Mouse (Mus musculus): ENCODE measurements around the gene Sox1. TPM values are rescaled to one million over a fixed set of nuclear protein-coding genes. Genes with fewer than 3 reads are reported as not detected.

The Sox1 gene
- polyA plus RNA-seq, 1 experiment = not detected

DNA sequence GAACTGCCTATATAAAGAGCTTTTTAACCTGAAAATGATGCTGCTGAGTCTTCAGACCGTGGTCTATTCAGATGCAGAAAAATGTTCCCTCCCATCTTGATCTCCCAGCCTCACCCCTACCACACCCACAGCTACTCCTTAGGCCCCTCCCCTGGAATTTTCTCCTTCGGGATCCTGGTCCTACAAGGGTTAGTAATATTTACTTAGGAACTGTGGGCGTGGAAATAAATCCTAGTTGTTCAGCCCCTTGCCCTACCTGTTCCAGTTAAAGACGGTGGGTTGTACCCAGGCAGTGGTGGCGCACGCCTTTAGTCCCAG, 36.6 kb downstream of the Sox1 start:
- H3K4me1 ChIP-seq (ENCODE audit: control insufficient read depth, insufficient read depth, low read length) = no peaks in the 10 kb centered on the region
- no peak overlapping the region for H3K4me3 ChIP-seq (ENCODE audit: insufficient read depth, low read length)
- TF ChIP-seq CTCF (IDR thresholded peaks at IDR 0.05; ENCODE audit: low read depth, low read length) (no peak), POLR2A (IDR thresholded peaks at IDR 0.05; ENCODE audit: borderline replicate concordance, low read depth, low read length) (no peak)
- no peak overlapping the region for H3K27ac ChIP-seq (ENCODE audit: insufficient read depth, low read depth, low read length)

DNA sequence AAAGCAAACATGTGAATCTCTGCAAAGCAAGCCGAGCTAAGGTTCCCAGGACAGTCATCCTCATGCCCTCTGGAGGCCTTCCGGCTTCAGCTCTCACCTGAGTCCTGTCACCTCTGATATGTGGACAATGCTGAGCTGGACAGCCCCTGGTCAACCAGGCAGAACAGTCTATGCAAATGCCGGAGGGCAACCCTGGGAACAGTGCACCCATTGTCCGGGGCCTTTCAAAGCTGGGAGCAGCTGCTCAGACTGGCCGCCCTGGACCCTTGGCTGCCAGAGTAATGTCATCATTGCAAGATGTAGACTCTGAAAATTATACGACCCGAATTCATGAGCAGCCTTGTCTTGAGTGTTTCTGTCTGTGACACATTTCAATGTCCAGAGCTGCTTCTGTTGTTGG, 37.5 kb downstream of the Sox1 start:
- TF ChIP-seq POLR2A (IDR thresholded peaks at IDR 0.05; ENCODE audit: borderline replicate concordance, low read depth, low read length) = no peak
- no peak for TF ChIP-seq CTCF (IDR thresholded peaks at IDR 0.05; ENCODE audit: low read depth, low read length)
- no peak overlapping the region for H3K27ac ChIP-seq (ENCODE audit: insufficient read depth, low read depth, low read length)
- no peaks in the 10 kb centered on the region for H3K4me1 ChIP-seq (ENCODE audit: control insufficient read depth, insufficient read depth, low read length)
- H3K4me3 ChIP-seq (ENCODE audit: insufficient read depth, low read length) = no peak overlapping the region

DNA sequence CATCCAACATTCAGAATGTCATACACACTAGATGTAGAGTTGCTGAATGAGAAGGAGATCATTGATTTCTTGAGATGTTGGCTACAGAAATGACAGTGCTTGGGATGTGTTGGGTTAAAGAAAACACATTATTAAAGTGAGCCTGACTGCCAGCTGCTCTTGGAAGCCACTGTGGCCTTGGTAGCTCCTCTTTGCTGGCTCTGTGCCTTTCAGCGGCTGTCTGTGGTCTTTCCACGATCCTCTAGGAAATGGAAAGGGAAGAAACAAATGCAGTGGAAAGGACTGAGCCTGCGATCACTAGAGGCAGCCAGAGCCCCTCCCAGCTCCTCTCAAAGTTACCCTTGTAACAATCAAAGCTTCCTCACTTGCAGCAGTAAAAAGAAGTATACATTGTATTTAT, 39.7 kb downstream of the Sox1 start:
- no peak overlapping the region for H3K27ac ChIP-seq (ENCODE audit: insufficient read depth, low read depth, low read length)
- TF ChIP-seq CTCF (IDR thresholded peaks at IDR 0.05; ENCODE audit: low read depth, low read length) (no peak), POLR2A (IDR thresholded peaks at IDR 0.05; ENCODE audit: borderline replicate concordance, low read depth, low read length) (no peak)
- H3K4me3 ChIP-seq (ENCODE audit: insufficient read depth, low read length) = no peak overlapping the region
- H3K4me1 ChIP-seq (ENCODE audit: control insufficient read depth, insufficient read depth, low read length) = no peaks in the 10 kb centered on the region

DNA sequence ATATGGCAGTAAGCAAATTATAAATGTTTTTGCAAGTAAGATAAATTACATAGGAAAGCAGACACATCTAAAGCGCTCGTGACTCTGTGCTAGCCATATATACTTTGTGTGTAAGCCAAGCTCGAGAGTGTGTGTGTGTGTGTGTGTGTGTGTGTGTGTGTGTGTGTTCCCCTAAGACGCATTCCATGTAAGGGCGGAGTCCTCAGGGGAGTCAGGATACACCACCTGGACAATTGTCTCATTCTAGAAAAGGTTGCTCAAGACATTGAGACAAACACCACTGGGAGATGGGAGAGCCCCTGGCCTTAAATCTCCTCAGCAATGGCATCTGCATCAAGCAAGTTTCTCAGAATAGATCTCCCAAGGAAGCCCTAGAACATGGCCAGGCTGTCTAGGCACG, 42.9 kb downstream of the Sox1 start:
- Histone ChIP-seq H3K4me3 (ENCODE audit: insufficient read depth, low read length) (no peak overlapping the region), H3K27ac (ENCODE audit: insufficient read depth, low read depth, low read length) (no peak overlapping the region), H3K4me1 (ENCODE audit: control insufficient read depth, insufficient read depth, low read length) (no peaks in the 10 kb centered on the region)
- no peak for TF ChIP-seq POLR2A (IDR thresholded peaks at IDR 0.05; ENCODE audit: borderline replicate concordance, low read depth, low read length)
- no peak for TF ChIP-seq CTCF (IDR thresholded peaks at IDR 0.05; ENCODE audit: low read depth, low read length)

DNA sequence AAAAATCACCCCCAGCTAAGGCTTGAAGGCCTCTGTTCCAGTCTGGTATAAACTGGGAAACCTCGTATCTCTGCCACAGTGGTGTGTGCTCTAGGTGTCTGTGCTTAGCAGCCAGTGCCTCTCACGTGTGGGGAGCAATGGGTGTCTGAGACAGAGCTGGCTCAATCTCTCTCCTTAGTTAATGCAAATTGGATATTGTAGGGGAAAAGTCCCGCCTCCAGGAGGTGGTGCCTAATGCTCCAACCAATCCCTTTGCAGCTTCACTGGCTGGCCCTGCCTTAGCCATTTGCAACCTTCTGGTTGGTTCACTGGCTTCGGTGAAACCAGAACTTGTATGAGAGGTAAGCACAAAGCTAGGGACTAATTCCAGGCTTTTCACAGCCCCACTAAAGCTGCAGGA, 43.9 kb downstream of the Sox1 start:
- Histone ChIP-seq H3K4me3 (ENCODE audit: insufficient read depth, low read length) (no peak overlapping the region), H3K4me1 (ENCODE audit: control insufficient read depth, insufficient read depth, low read length) (no peaks in the 10 kb centered on the region), H3K27ac (ENCODE audit: insufficient read depth, low read depth, low read length) (no peak overlapping the region)
- no peak for TF ChIP-seq POLR2A (IDR thresholded peaks at IDR 0.05; ENCODE audit: borderline replicate concordance, low read depth, low read length)
- no peak for TF ChIP-seq CTCF (IDR thresholded peaks at IDR 0.05; ENCODE audit: low read depth, low read length)

DNA sequence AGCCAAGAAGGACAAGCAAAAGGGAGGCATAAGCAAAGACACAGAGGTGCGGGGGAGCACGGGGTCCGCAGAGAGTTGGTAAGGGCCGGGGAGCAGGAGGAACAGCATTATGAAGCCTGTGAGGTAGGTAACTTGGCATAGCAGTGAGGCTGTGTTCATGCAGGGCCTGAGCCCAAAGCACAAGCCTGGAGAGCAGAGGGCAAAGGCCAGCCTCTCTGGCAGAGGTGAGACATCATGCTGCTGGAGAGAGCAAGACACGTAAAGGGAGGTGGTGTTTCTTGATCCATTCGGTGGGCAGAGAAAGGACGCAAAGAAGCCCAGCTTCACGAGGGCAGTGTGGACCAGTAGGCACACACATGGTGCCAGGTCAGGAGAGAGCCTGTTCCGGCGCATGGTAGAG, 44.8 kb downstream of the Sox1 start:
- TF ChIP-seq POLR2A (IDR thresholded peaks at IDR 0.05; ENCODE audit: borderline replicate concordance, low read depth, low read length) = no peak
- no peak overlapping the region for H3K27ac ChIP-seq (ENCODE audit: insufficient read depth, low read depth, low read length)

DNA sequence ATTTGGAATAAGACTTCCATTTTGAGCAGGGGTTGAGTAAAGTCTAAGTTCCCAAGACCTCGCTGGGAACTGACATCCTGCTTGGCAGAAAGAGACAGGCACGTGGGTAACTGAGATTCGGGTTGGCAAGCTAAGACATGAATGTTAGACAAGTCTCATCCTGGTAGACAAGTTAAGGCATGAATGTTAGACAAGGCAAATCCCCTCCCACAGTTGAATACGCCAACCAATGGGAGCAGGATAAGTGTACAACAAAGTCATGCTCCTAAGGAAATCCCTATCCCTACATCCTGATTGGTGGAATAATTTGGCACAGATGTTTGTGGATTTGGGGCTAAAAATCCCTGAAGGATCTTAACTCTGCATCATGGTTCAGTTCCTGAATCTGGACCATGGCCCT, 45.9 kb downstream of the Sox1 start:
- TF ChIP-seq CTCF (IDR thresholded peaks at IDR 0.05; ENCODE audit: low read depth, low read length) (no peak), POLR2A (IDR thresholded peaks at IDR 0.05; ENCODE audit: borderline replicate concordance, low read depth, low read length) (no peak)
- H3K4me1 ChIP-seq (ENCODE audit: control insufficient read depth, insufficient read depth, low read length) = no peaks in the 10 kb centered on the region
- no peak overlapping the region for H3K4me3 ChIP-seq (ENCODE audit: insufficient read depth, low read length)
- no peak overlapping the region for H3K27ac ChIP-seq (ENCODE audit: insufficient read depth, low read depth, low read length)

More for the DNA sequence above, 44.8 kb downstream of the Sox1 start:
- Histone ChIP-seq H3K4me1 (ENCODE audit: control insufficient read depth, insufficient read depth, low read length) (no peaks in the 10 kb centered on the region), H3K4me3 (ENCODE audit: insufficient read depth, low read length) (no peak overlapping the region)

DNA sequence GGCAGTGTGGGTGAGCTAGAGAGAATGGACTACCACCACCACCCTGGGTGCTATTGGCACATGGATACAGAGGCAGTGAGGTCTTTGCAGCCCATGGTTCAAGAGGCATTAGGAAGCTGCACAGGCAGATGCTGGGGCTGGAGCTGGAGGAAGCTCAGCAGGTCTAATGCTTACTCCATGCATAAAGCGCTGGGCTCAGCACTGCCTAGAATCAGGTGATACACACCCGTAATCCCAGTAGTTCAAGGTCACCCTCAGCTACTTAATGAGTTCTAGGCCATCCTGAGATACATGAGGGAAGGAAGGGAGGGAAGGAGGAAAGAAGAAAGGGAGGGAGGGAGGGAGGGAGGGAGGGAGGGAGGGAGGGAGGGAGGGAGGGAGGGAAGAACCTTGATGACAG, 50.2 kb downstream of the Sox1 start:
- Histone ChIP-seq H3K27ac (ENCODE audit: insufficient read depth, low read depth, low read length) (no peak overlapping the region), H3K4me1 (ENCODE audit: control insufficient read depth, insufficient read depth, low read length) (no peaks in the 10 kb centered on the region), H3K4me3 (ENCODE audit: insufficient read depth, low read length) (no peak overlapping the region)
- TF ChIP-seq POLR2A (IDR thresholded peaks at IDR 0.05; ENCODE audit: borderline replicate concordance, low read depth, low read length) (no peak), CTCF (IDR thresholded peaks at IDR 0.05; ENCODE audit: low read depth, low read length) (no peak)

DNA sequence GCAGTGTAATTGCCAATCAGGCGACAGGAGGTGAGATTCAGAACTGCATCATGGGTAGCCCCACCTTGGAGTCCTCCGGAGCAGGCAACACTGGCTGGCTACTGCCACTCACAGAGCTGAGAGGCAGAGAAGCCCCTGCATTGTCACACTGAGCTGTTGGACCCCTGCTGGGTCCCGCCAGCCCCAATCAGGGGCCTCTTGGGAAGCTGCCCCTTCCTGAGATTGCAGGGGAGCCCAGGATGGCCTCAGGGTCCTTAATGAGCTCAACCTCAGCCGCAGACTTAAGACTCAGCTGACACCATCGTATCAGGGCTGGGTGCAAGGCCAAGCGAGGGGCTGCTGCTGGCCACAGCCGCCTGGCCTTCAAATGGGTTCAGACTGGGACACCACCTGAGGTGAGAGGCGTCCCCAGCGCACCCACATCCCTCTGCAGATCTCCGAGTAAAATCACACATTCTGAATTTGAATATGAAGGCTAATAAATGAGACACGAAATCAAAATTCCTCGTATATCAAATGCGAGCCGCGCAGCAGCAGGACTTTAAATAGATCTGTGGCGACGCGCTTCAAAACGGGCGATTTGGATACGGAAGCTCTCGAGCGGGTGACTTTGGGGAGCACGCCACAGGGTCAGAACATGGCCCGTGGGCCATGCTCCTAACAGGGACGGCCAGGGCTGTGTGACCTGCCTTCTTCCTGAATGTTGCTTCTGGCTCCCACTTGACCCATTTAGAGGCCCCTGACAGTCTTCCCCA, 51.0 kb downstream of the Sox1 start:
- Histone ChIP-seq H3K4me3 (ENCODE audit: insufficient read depth, low read length) (no peak overlapping the region), H3K4me1 (ENCODE audit: control insufficient read depth, insufficient read depth, low read length) (no peaks in the 10 kb centered on the region), H3K27ac (ENCODE audit: insufficient read depth, low read depth, low read length) (no peak overlapping the region)
- no peak for TF ChIP-seq CTCF (IDR thresholded peaks at IDR 0.05; ENCODE audit: low read depth, low read length)
- TF ChIP-seq POLR2A (IDR thresholded peaks at IDR 0.05; ENCODE audit: borderline replicate concordance, low read depth, low read length) = no peak

Other genes starting within 250 kb of the Sox1 start
- gene A230072I06Rik, start 116.5 kb upstream of the Sox1 start, polyA plus RNA-seq (2012; ENCODE audit: insufficient read depth, insufficient read length, missing spikeins) = not detected in 2 replicates
- not detected in 2 replicates for gene Spaca7, start 177.7 kb downstream of the Sox1 start, polyA plus RNA-seq (2012; ENCODE audit: insufficient read depth, insufficient read length, missing spikeins)